Mouse (Mus musculus): ENCODE data around the gene Plekhm3.

Plekhm3 gene

DNA sequence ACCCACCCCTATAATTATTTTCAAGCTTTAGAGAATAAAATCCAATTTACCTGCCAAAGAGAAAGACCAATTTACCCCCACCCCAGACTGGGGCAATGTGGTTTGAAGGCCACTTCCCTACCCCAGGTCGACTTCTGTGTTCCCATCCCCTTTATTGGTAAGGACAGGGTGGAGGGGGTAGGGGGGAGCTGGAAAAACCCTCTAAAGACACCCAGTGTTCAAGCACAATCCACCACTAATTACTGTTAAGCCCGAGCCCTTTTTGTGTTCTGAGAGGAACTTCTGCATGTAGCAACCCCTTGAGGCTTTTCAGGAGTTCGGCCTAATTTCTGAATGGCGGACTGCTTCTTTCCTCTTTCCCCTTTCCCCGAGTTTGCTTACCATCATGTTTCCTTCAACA, 177.2 kb downstream of the Plekhm3 start:
- DNase-seq (ENCODE audit: low spot score in 2 of 2) = no peak

- no peak for DNase-seq (ENCODE audit: low spot score in 2 of 2)
These were observed 183.3 kb downstream of the Plekhm3 start for GRCm38 (mm10) chr1:64773305-64773704.

DNA sequence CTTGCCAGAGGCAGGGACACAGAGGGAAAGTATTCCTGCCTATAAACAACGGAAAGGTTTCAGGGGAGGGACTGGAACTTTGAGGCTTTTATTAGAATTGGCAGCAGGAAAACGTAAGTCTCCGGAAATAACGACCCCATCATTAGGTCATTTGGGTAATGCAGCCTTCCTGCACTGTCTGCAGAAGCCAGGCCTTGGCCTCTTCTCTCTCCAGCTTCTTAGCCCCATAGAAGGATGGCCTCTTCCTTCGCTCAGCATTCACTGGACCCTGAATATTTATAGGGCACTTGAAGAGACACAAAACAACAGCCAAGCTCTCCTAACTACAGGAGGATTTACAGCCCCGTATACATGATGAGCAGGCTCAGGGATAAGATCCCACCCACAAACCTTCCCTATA, 186.5 kb downstream of the Plekhm3 start:
- DNase-seq (ENCODE audit: low spot score in 2 of 2) = no peak

DNA sequence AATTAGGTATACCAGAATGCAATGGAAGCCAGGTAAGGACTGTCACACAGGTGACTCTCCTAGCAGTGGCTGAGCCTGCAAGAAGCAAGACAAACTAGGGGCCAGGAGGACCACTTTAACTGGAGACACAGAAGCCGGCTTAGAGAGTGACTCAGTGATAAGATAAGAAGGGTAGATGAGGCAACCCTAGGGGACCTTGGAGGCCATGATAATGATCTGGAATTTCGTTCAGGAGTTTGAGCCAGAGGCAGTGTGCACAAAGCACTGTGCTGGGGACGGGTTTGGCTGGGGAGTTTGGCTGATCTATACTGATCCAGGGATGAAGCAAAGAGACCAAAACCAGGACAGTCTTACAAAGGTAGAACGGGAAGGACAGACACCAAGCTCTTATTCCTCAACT, 195.0 kb downstream of the Plekhm3 start:
- DNase-seq (ENCODE audit: low spot score in 2 of 2) = no peak

DNA sequence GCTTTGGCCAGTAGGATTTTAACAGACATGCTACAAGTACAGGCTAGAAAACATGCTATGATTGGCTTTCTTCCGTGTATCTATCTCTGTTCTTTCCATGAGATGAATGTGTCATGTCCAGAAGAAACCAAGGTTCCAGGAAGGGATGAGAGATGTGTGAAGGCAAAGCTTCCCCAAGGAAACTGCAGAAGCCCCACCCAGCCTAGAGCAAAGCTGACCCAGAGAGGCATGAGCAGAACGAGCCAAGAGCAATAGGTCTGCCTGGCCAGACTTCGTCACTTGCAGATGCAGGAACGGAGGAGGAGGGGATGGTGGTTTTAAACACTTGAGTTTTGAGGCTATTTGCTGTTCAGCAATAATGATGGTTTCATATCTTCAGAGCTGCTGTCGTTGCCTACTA, 198.9 kb downstream of the Plekhm3 start:
- no peak for DNase-seq (ENCODE audit: low spot score in 2 of 2)

GRCm38 (mm10) chr1:64757254-64757653, 199.4 kb downstream of the Plekhm3 start:
- no peak for DNase-seq (ENCODE audit: low spot score in 2 of 2)

- no peak for DNase-seq (ENCODE audit: low spot score in 2 of 2)
These were observed 200.0 kb downstream of the Plekhm3 start for GRCm38 (mm10) chr1:64756640-64757030.

DNA sequence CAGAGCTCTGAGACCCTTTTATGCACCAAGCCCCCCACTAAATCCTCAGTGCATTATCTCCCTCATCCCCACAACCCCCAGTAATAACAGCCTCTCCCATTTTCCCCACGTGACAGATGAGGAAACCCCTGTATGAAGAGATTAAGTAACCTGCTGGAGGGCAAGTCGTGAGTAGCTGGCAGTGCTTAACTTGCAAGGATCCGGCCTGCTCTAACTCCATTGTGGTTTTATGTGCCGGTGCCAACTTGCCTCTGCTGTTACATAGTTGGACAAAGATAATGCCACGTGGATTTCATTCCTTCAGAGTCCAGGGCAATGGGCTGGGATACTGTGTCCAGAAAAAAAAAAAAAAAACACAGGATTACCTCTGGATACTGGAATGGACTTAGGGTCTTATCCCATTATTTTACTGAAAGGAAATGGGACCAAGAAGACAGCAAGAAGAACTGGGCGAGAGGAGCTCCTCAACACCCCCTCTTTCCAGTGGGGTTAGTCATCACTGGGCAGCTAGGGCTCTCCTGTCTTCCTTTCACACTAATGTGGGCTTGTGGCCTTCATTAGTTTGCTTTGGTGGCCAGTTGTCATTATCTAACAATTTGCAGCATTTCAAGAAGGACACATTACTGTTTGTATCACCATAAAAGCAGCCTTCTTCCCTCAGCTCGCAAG, 200.5 kb downstream of the Plekhm3 start:
- no peak for DNase-seq (ENCODE audit: low spot score in 2 of 2)

GRCm38 (mm10) chr1:64754658-64755057, 202.0 kb downstream of the Plekhm3 start:
- DNase-seq (ENCODE audit: low spot score in 2 of 2) = no peak

- no peak for DNase-seq (ENCODE audit: low spot score in 2 of 2)
These were observed 203.0 kb downstream of the Plekhm3 start for GRCm38 (mm10) chr1:64753668-64754067.

DNA sequence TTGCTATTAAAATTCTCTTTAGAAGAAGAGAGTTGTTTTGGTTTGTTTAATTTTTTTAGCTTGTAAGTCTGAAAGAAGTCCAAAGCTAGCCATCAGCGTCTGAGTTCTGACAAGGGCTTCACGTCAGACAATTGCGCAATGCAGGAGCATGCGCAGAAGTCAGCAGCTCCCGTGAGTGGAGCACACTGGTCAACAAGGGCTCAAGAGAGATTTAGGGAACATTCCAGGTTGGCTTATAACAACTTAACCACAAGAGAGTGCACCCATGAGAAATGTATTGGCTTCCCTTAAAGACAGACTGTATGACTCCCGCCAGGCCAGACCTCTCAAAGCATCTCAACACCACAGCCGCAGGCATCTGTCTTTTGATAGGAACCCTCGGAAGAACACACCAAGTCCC, 203.5 kb downstream of the Plekhm3 start:
- DNase-seq (ENCODE audit: low spot score in 2 of 2) = no peak

GRCm38 (mm10) chr1:64744616-64745015, 212.0 kb downstream of the Plekhm3 start:
- DNase-seq (ENCODE audit: low spot score in 2 of 2) = no peak

- no peak for DNase-seq (ENCODE audit: low spot score in 2 of 2)
These were observed 213.7 kb downstream of the Plekhm3 start for GRCm38 (mm10) chr1:64742741-64743408.

DNA sequence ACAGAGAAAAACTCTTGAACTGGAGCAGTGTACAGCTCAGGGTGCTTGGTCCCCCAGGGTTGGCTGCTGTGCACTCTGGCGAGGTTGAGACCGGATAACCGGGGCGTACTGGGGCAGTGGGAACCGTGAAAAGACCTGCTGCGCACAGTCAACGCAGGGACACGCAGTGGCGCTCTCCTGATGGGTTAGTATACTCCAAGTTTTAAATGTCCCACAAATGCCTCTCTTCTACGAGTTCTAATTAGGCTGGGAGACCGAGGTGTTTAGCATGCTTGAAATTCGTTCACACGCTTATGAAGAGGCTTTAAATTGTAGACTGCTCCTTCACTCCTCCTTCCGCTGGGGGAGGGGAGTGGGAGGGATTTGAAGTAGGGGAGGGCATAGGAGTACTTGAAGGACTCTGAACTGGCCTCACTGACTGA, 218.0 kb downstream of the Plekhm3 start:
- DNase-seq (ENCODE audit: low spot score in 2 of 2) = no peak

DNA sequence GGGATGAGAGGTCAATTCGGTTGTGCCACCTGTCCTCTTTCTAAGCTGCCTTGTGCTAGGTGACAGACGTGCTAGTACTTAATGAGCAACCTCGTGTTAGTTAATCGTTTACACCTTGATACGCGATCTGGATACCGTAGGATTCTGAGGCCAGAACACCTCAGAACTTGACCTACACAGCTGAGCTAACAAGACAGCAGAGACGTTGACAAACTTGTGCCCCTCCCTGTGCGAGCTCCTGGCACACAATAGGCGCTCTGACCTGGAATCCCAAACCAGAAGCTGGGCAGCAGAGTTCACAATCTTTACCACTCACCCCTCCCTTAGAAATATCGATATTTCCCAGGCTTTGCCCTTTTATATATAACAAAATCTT, 218.5 kb downstream of the Plekhm3 start:
- DNase-seq (ENCODE audit: low spot score in 2 of 2) = no peak

GRCm38 (mm10) chr1:64737502-64738179, 219.0 kb downstream of the Plekhm3 start, which contains the start of gene Fzd5:
Fzd5 (minus strand) TSS chr1:64737751.
- peak; percentile 53 for DNase-seq (ENCODE audit: low spot score in 2 of 2)

GRCm38 (mm10) chr1:64736681-64737501, 219.7 kb downstream of the Plekhm3 start:
- no peak for DNase-seq (ENCODE audit: low spot score in 2 of 2)
